Mouse (Mus musculus) liver, adult 2 months (tissue): Measurements from ENCODE around the gene Ltbp1.

Experiments
- CTCF ChIP-seq: fragments of 200-500 bp; IDR thresholded peaks from 2 replicates; pipeline ENCODE4 v1.5.1; 2011; ENCODE audit warnings: low read depth, low read length, control low read depth
- POLR2A ChIP-seq: fragments of 200-500 bp; IDR thresholded peaks from 2 replicates; pipeline ENCODE4 v1.6.1; 2011; ENCODE audit warnings: low read length, control low read depth; ENCODE audit not compliant: insufficient read depth; ENCODE audit errors: extremely low read depth

DNA sequence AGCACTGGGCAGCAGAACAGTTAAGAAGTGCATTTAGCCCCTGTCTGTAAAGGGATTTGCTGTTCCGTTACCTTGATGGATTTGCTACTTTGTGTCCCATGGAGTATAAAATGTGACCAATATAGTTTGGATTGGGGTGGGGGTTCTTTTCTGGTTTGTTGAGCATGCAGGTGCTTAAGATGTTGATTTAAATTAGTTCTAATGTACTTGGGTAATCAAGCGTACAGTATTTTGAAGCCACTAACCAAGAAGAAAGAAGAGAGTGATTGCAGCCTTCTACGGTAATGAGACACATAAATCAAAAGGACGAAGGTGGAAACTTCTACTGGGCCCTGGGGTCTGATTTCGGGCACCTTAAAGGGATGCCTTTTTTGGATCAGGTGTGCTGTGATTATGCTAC, 102.5 kb downstream of the Ltbp1 start:
- no peak for TF ChIP-seq CTCF
- TF ChIP-seq POLR2A = no peak
